Mouse (Mus musculus) adrenal gland, adult 8-10 months (tissue): ENCODE measurements at regions not wholly inside any gene's neighbourhood (a gene's known extent, or its start where the extent isn't known, plus 50 kb on each side); places are given as distances from the start of the nearest gene placed in this dataset.

ENCODE experiments used
- DNase-seq: peaks from one replicate; pipeline ENCODE4 v3.0.0; 2022

- no peak for DNase-seq
Measured at GRCm38 (mm10) chr3:21403551-21403950, 672.9 kb upstream of the Tbl1xr1 start.

GRCm38 (mm10) chr3:21404058-21404457, 672.4 kb upstream of the Tbl1xr1 start:
- DNase-seq: no peak

GRCm38 (mm10) chr3:21407077-21407476, 669.4 kb upstream of the Tbl1xr1 start:
- DNase-seq: no peak

- DNase-seq: no peak
Measured at GRCm38 (mm10) chr3:21412010-21412409, 664.4 kb upstream of the Tbl1xr1 start.

- DNase-seq: no peak
Measured at GRCm38 (mm10) chr3:21423139-21423538, 653.3 kb upstream of the Tbl1xr1 start.

- no peak for DNase-seq
Measured at GRCm38 (mm10) chr3:21426538-21426937, 649.9 kb upstream of the Tbl1xr1 start.

GRCm38 (mm10) chr3:21427408-21428031, 648.9 kb upstream of the Tbl1xr1 start:
- DNase-seq: no peak

- no peak for DNase-seq
Measured at GRCm38 (mm10) chr3:21428120-21428519, 648.3 kb upstream of the Tbl1xr1 start.

- no peak for DNase-seq
Measured at GRCm38 (mm10) chr3:21464245-21464644, 612.2 kb upstream of the Tbl1xr1 start.

- no peak for DNase-seq
Measured at GRCm38 (mm10) chr3:21466113-21466645, 610.3 kb upstream of the Tbl1xr1 start.

- no peak for DNase-seq
Measured at GRCm38 (mm10) chr3:21477366-21477765, 599.1 kb upstream of the Tbl1xr1 start.

- DNase-seq: no peak
Measured at GRCm38 (mm10) chr3:21479021-21479795, 597.2 kb upstream of the Tbl1xr1 start.

GRCm38 (mm10) chr3:21479846-21480245, 596.6 kb upstream of the Tbl1xr1 start:
- DNase-seq: no peak

- no peak for DNase-seq
Measured at GRCm38 (mm10) chr3:21484052-21484451, 592.4 kb upstream of the Tbl1xr1 start.

GRCm38 (mm10) chr3:21485454-21485853, 591.0 kb upstream of the Tbl1xr1 start:
- no peak for DNase-seq

- no peak for DNase-seq
Measured at GRCm38 (mm10) chr3:21489547-21489946, 586.9 kb upstream of the Tbl1xr1 start.

GRCm38 (mm10) chr3:21492413-21492812, 584.0 kb upstream of the Tbl1xr1 start:
- no peak for DNase-seq

- no peak for DNase-seq
Measured at GRCm38 (mm10) chr3:21493384-21493783, 583.1 kb upstream of the Tbl1xr1 start.

- no peak for DNase-seq
Measured at GRCm38 (mm10) chr3:21494904-21495303, 581.5 kb upstream of the Tbl1xr1 start.

GRCm38 (mm10) chr3:21495651-21496050, 580.8 kb upstream of the Tbl1xr1 start:
- no peak for DNase-seq

- no peak for DNase-seq
Measured at GRCm38 (mm10) chr3:21496166-21496565, 580.3 kb upstream of the Tbl1xr1 start.

GRCm38 (mm10) chr3:21497011-21497410, 579.4 kb upstream of the Tbl1xr1 start:
- DNase-seq: no peak

GRCm38 (mm10) chr3:21507655-21508054, 568.8 kb upstream of the Tbl1xr1 start:
- no peak for DNase-seq

- no peak for DNase-seq
Measured at GRCm38 (mm10) chr3:21512081-21512480, 564.4 kb upstream of the Tbl1xr1 start.
